Mouse (Mus musculus) embryo, embryonic 11 days (tissue): ENCODE results near the gene Rtel1.

Experiments used
- DNase-seq: peaks from one replicate; pipeline ENCODE4 v3.0.0-alpha.2; 2015

Gene Rtel1

DNA sequence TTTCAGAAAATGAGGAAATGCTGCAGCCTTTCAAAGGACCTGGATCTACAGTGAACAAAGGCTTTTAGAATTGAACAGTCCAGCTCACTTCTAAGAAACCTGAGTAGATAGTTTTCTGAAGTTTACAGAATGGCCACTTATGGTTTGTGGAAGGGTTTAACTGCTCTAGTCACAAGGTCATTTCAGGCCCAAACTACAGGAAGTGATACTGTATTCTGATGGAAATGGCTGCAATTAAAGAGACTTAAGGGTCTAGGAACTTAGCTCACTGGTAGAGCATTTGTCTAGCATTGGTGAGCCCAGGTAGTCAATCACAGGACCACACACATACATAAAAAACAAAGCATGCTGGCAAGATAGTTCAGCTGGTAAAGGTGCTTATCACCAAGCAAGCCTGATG lies 13.0 kb downstream of the Rtel1 start:
- no peak for DNase-seq

DNA sequence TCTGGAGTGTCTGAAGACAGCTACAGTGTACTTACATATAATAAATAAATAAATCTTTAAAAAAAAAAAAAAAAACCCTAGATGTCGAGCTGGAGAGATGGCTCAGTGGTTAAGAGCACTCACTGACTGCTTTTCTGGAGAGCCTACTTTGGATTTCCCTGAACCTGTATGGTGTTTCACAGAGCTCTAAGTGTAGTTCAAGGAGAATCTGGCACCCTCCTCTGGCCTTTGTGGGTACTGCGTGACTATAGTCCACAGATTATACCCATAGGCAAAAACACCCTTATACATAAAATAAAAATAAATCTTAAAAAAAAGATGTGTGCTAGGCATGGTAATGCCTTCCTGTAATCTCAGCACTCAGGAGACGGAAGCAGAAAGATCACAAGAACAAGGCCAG lies 14.5 kb downstream of the Rtel1 start:
- peak; percentile 72 for DNase-seq

DNA sequence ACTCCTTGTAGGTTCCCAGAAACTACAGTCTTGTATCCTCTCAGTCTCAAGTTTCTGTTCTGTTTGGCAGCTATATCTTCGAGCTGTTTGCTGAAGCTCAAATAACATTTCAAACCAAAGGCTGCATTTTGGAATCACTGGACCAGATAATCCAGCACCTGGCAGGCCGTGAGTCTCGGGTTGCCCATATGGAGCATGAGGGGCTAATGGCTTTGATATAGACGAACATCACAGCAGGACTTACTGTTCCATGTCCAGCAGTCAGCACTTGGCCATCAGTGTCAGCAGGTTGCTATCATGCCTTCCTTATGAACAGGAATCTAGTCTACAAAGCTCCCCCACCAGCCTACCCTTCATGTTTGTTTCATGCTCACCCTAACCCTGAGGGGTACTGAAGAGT lies 20.9 kb downstream of the Rtel1 start:
- DNase-seq = no peak

DNA sequence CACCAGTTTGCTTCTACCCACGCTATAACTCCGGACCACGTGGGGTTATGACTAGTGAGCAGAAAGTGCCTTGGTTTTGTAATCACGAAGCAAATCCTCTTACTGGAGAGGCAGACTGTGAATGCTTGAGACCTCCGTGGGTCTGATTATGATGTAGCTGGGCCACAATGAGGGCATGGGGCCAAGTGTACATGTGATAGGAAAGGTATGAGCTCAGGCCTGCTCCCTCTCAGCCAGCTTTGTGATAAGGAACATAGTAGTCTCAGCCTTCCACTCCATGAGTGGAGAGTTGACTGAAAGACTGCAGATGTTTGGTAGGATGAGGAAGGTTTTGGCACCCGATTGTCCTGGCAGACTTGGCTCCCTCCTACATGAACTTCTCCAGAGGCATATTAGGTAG lies 23.2 kb downstream of the Rtel1 start:
- DNase-seq = no peak

DNA sequence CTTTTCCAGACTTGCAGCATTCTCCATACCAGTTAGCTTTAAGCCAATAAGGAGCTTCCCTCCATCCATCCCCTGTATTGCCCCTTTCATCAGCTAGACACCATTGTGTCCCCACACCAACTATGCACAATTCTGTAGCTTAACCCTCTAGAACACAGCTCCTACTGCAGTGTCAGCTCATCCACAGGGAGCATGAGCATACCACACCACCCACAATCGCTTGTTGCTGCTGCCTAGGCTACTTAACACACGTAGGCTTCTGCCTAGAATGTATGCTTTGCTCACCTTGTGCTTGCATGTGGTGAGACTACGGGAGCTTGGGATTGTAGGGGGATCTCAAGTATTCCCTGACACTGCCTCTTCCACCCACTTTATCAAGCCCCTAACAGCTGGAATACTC lies 37.2 kb downstream of the Rtel1 start:
- no peak for DNase-seq

DNA sequence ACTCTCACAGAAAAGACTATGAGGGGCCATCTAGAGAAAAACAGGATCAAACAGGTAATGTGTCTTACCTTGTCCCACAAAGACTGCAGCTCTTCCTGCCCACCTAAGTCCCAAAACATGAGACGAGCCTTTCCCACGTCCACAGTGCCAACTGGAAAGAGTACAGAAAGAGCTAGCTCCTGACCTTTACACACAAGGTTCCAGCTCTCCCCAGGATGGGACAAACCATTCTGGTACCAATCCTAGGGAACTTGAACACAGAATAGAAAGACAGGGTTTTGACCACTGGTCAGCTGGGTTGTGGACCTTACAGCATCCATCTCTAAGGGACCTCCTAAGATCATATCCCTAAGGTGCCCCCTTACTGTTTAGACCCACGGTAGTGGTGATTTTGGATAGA lies 44.4 kb downstream of the Rtel1 start:
- no peak for DNase-seq

DNA sequence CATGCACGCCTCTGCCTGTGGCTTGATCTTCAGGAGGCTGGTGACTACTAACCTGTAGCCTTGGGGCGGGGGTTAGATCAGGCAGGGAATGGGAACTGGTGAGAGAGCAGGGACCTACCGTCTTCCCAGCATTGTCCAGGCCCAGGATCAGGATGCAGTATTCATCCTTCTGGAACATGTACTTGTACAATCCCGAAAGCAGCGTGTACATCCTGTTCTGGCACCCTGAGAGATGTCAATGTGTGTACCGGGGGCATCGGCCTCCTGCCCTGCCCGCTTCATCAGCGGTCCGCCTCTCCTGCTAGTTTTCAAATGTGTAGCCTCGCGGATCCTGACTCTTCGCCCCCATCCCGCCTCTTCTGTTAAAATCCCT lies 44.9 kb downstream of the Rtel1 start:
- no peak for DNase-seq

DNA sequence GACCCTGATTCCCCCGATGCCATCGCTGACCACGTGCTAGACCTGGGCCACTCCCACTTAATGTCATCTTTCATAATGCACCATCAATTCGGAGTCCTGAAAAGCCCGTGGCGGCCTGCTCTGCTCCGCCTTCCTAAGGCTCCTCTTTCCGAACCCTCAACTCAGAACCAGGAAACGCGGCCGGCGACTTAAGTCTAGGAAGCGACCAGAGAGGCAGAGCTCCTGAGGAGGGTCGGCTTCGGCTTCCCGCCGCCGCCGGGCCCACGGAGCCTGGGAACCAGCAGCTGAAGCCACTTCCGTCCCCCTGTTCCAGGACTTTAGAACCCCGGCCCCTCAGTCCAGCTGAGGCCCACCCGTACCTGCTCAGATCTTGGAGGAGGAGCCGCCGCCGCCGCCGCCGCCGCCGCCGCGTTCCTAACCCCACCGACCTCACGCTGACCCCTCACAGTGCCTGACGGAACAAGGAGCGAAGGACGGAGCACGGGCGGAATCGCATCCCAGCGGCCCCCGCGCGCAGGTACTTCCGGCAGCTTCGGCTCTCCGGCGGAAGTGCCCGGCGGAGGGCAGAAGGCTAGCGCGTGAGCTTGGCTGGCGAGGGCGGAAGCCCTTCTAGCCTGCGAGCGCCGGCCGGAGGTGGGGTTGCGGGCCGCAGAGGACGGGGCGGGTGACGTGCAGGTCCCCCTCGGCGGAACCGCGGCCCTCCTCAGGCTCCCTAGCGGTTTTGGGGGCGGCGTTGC lies 45.5 kb downstream of the Rtel1 start, which contains the start of the genes Zgpat and Arfrp1:
Gene Zgpat (plus strand): TSS at position 69 of the 737 bp plus-strand sequence.
Gene Arfrp1 (minus strand): TSS at position 545 of the 737 bp plus-strand sequence.
- DNase-seq = peak; percentile 96

DNA sequence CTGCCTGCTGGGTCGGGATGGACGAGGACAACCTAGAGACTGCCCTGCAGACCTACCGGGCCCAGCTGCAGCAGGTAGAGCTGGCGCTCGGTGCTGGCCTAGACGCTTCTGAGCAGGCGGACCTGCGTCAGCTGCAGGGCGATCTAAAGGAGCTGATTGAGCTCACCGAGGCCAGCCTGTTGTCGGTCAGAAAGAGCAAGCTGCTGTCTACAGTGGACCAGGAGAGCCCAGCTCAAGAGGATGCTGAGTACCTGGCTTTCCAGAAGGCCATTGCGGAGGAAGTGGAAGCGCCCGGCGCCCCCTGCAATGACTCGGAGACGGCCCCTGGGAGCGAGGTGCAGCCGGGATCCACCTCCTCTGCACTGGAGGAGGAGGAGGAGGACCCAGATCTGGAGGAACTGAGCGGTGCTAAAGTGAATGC lies 46.1 kb downstream of the Rtel1 start:
- DNase-seq = peak; percentile 40

DNA sequence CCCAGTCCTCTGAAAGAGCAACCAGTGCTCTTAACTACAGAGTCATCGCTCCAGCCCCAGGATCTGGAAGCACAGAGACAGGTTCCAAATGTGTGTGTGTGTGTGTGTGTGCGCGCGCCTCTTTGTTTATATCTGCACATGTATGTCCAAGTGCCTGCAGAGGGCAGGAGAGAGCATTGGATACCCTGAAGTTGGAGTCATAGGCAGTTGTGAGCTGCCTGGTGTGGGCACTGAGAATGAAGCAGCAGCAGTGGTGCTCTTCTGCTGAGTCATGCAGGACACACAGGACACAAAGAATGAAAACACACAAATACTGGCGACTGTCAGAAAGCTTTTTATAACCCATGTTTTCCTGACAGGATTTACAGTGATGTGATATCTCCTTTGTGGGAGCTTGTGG lies 50.5 kb downstream of the Rtel1 start:
- peak; percentile 13 for DNase-seq

DNA sequence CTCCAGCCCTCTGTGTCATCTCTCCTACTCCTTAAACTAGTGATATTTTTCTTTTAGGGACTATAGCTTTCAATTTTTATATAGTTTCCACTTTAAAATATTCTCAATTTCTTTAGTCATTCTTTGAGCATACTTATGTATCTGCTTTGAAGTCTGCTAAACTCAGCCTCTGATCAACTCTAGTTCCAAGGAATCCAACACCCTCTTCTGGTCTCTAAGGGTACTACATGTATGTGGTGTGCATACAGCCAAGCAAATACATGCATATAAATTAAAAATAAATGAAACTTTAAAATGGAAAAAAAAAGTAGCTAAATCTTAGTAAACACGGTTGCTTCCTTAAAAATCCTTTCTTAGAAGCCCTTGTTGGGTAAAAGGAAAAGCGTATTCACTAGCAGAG lies 56.2 kb downstream of the Rtel1 start:
- DNase-seq = peak; percentile 40

DNA sequence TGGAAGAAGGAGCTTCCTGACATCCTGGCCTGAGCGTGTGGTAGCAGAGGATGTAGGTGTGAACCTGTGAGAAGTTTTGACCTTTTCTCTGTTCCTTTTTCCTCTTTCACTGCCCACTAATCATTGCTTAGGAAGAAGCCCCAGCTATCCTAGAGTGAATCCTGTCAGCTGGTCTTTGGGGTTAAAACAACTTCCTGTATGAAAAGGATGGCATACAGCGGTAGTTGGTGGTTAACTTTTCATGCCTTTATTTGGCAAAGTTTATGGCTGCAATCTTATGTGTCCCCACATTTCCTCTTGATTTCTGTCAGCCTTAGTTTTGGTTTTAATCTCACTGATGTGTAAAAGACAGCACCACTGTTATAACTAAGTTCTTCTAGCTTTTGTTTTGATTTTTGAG lies 57.7 kb downstream of the Rtel1 start:
- DNase-seq = no peak

DNA sequence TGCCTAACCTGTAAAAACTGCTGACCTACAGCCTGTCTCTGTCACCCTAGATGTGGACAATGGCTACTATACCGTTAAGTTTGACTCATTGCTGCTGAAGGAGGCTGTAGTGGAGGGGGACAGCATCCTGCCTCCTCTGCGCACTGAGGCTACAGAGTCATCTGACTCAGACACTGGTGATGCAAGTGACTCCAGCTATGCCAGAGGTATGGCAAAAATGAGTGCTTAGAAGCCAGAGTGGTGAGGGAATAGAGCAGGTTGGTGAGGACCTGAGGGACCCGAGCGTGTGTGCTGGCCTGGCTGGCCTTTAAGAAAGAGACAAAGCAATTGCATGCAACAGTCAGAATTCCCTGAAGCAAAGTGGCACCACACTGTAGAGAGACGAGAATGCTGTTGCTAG lies 59.2 kb downstream of the Rtel1 start:
- no peak for DNase-seq

DNA sequence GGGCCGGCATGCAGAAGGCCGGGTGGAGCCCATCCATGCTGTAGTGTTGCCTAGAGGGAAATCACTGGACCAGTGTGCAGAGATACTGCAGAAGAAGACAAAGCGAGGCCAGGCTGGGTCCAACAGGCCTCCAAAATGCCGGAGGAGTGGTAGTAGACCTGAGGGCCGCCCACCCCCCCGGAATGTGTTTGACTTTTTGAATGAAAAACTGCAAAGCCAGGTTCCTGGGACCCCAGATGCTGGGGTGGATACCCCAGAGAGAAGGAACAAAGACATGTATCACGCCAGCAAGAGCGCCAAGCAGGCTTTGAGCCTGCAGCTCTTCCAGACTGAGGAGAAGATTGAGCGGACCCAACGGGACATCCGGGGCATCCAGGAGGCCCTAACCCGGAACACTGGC lies 60.2 kb downstream of the Rtel1 start, which contains the start of gene Lime1:
Gene Lime1 (plus strand): TSS at position 301 of the 400 bp plus-strand sequence.
- DNase-seq = no peak

DNA sequence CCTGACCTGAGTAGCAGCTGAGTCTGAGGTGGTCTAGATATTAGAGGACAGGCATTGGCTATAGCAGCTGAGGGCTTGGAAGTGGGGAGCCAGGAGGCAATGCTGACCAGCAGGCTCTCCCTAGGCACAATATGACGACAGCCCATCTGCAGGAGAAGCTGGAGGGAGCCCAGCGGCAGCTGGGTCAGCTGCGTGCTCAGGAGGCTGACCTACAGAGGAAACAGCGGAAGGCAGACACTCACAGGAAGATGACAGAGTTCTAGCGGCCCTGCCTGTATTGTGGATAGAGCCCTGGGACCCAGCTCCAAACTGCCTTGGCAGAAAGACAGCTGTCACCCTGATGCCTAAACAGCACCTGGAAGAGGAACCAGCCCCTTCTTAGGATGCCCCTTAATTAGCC lies 60.7 kb downstream of the Rtel1 start:
- no peak for DNase-seq

DNA sequence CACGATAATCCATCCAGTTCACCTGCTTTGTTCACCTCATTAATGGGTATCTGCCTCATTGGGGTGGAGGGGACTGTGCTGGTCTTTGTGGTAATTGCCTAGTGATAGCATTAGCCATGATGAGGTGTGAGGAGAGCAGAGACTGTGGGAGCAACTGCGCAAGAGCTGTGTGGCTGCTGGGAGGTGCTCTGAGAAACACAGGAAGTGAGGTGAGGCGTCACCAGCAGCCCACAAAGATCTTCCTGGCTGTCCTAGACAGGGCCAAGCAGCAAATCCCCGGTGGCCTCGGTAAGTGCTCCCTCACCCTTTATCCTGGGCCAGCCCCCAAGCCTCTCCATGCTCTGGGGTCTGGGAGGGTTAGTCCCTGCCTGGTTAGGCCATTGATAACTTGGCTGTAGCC lies 61.6 kb downstream of the Rtel1 start:
- DNase-seq = no peak

DNA sequence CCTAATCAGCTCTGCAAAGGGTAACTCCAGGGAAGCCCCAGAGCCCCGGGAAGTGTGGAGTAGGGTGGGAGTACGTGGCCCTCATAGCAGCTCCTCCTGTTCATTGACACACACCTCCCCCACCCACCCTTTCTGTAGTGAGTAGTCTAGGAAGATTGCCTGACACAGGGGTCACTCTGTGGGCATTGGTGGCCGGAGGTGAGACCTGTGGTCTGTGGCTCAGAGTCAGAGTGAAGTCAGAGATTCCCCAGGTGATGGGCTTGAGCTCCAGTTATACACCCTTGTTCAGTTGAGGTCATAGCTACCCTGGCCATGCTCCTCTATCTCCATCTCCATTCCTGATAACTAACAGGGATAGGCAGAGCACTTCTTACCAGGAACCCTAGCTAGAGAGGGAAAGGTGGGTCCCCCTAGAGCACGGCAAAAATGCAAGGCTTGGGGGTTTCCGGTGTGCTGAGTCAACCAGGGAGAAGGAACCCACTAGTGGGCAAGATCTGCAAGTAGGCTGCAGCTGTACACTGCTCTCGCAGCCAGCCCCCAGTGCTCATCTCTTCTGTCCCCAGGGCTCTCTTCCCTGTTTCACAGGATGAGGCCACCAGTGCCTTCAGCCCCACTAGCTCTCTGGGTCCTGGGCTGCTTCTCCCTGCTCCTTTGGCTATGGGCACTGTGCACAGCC lies 62.2 kb downstream of the Rtel1 start:
- no peak for DNase-seq

DNA sequence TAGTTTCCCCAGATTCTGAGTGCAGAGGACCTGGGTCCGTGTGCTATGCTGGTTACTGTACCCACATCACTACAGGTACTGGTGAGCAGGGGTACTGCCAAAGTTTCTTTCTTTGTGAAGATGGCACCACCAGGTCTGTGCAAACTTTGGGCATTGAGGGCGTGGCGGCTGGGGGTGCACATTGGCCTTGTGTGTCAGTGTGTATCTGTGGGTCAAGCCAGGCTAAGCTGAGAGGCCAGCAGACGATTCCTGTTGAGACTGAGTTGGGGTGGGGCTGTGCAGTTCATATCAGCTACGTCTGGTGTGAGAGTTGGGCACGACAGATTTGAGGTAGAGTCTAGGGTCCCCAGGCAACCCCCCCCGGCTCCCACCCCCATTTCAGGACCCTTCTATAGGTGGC lies 64.9 kb downstream of the Rtel1 start:
- no peak for DNase-seq

DNA sequence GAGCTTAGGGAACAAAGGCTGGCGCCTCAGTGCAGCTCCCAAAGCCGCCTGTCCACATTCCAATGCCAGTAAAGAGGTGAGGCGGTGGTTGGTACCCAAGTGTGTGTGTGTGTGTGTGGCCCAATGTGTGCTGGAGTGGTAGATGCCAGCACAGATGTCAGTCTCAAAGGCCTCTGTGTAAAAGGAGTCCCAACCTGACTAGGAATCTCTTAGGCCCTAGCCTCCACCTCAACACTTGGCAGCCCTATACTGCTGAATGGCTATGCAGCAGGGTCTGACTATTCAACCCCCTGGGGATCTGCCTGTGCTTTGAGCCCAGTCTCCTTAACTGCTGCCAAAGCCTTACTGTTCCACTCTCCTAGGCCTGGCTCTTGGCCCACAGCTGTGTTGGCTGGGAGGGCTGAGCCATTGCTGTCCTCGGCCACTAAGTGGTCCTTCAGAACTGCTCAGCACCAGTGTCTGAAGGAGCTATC lies 65.4 kb downstream of the Rtel1 start:
- no peak for DNase-seq

DNA sequence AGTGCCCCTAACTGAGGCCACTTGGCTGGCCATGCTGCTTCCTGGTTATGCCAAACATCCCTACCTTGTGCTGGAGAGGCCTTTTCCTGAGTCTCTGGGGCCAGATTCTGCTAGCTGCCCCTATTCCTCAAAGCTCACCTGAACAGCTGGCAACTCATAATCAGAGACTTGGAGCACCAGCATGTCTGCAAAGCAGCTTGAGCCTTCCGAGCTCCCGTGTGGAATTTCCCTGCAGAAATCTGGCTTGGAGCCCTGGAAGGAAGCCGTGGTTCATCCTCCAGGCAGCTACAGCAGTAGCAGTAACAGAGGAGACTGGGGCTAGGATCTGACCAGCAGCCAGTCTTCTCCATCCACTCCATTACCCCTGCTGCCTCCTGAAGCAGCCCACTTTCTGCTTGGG lies 66.3 kb downstream of the Rtel1 start:
- no peak for DNase-seq

DNA sequence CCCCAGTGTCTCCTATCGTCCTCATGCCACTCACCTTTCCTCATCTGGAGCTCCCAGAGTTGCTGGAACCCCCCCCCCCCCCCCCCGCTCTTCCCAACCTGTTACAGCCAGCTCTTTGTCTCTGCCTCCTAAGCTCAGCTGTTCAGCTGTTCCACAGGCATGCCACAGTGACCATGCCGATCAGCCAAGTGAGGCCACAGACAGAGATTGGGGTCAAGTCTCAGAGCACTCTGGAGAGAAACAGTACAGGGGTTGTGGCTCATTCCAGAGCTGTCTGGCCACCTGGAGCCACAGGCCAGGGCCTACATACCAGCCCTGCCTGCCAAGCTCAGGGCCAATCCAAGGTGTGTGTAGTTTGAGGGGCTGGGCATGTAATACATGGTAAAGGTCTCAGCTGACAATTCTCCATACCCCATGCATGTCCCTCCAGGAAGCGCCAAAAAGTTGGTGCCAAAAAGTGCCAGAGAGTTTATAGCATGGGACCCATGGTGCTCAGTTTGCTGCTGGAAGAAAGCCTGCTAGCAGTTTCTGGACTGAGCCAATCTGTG lies 67.2 kb downstream of the Rtel1 start:
- DNase-seq = no peak

DNA sequence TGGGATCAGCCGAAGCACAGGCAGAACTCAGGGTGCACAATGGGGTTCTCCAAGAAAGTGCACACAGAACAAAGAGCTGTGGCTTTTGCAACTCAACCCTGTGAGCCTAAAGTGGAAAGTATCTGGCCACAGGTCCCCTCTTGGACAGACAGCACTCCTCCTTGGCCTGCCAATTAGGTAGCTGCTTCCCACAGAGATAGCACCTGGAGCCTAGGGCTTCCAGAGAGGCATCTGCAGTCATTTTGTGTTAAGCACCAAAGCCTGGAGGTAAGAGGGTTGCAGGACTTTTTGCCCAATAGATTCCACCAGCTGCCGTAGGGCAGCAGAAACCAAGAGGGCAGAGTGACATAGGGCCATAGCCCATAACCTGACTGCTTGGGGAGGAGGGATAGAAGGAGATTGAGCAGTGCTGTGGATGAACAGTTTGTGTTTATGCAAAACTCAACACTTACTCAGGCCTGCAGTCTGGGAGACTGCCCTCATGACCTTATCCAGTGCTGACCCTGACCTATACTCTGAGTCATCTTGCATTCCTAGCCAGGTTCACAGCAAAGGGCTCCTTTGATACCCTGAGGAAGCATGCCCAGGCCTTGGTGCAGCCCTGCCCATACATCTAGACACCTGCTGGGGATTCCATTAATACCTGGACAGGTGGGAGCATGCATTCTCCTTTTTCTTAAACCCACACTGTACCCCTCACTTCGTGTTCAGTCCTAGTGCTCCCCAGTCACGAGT lies 70.8 kb downstream of the Rtel1 start:
- no peak for DNase-seq

DNA sequence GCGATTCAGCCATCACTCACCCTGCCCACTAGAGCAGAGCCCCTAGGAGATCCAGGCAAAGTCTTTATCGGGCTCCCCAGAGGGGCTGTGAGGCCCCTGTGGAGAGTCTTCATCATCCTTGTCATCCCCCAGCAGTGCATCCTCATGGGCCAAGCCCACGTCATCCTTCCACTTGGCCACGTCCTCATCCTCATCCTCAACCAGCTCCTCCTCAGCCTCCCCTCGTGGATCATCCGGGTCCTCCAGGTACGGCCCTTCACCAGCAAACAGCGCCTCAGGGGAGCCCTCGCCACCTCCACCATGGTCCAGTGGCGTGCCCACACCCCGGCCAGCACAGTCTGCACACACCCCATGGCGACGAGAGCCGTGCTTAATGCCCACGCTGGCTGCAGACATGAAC lies 71.5 kb downstream of the Rtel1 start:
- no peak for DNase-seq
